Mouse (Mus musculus) adrenal gland, adult 2 months (tissue): Measurements from ENCODE around the gene Rnf151. TPM values are rescaled to one million over a fixed set of nuclear protein-coding genes. Genes with fewer than 3 reads are reported as not detected.
A peak's percentile ranks its signal among the peaks of the same experiment; 100 is the strongest.
"Not testable (repeated sequence)": the region's sequence is repeated elsewhere in the genome, so short reads cannot be mapped to it uniquely, and the experiment has no call there.

Experiments used
- DNase-seq: peaks from one replicate; pipeline ENCODE4 v3.0.0; 2021
- polyA plus RNA-seq: library from polyadenylated mRNA; depleted of rRNA; stranded (reverse); fragments of >200 nt; gene quantifications from 2 replicates; pipeline ENCODE4 v1.2.3, GENCODE M21; 2012
- total RNA-seq, 2 experiments: library from RNA; stranded (reverse); gene quantifications; 2 replicates each; pipeline ENCODE4 v1.2.3; 2021

Gene Rnf151
- total and polyA plus RNA-seq, 3 experiments = 0.25 TPM; not detected in 2

GRCm38 (mm10) chr17:24701251-24701650 lies 16.6 kb downstream of the Rnf151 start:
- no peak for DNase-seq

- DNase-seq = no peak
Observed at GRCm38 (mm10) chr17:24699473-24699872, 18.4 kb downstream of the Rnf151 start.

GRCm38 (mm10) chr17:24698715-24699114 lies 19.1 kb downstream of the Rnf151 start:
- no peak for DNase-seq

GRCm38 (mm10) chr17:24697985-24698384 lies 19.9 kb downstream of the Rnf151 start:
- no peak for DNase-seq

GRCm38 (mm10) chr17:24696011-24696697 lies 21.7 kb downstream of the Rnf151 start, which contains the start of the genes Gfer and Noxo1:
Gene Gfer (minus strand): TSS chr17:24696156.
Gene Noxo1 (plus strand): TSS chr17:24696234.
- peak; percentile 97 for DNase-seq

GRCm38 (mm10) chr17:24695326-24696010 lies 22.4 kb downstream of the Rnf151 start:
- no peak for DNase-seq

GRCm38 (mm10) chr17:24692385-24692784 lies 25.5 kb downstream of the Rnf151 start:
- no peak for DNase-seq

- DNase-seq = no peak
Observed at GRCm38 (mm10) chr17:24689251-24690081, 28.4 kb downstream of the Rnf151 start, which contains the start of gene Syngr3. Gene Syngr3 (minus strand): TSS chr17:24689955.

- no peak for DNase-seq
Observed at GRCm38 (mm10) chr17:24687599-24687998, 30.3 kb downstream of the Rnf151 start.

GRCm38 (mm10) chr17:24687146-24687595 lies 30.7 kb downstream of the Rnf151 start:
- peak; percentile 75 for DNase-seq

GRCm38 (mm10) chr17:24686514-24686913 lies 31.3 kb downstream of the Rnf151 start:
- peak; percentile 49 for DNase-seq

- no peak for DNase-seq
Observed at GRCm38 (mm10) chr17:24677500-24678080, 40.3 kb downstream of the Rnf151 start.

GRCm38 (mm10) chr17:24676877-24677276 lies 41.0 kb downstream of the Rnf151 start:
- DNase-seq = no peak

- DNase-seq = no peak
Observed at GRCm38 (mm10) chr17:24676187-24676586, 41.7 kb downstream of the Rnf151 start.

GRCm38 (mm10) chr17:24674277-24674676 lies 43.6 kb downstream of the Rnf151 start:
- DNase-seq = no peak

GRCm38 (mm10) chr17:24672141-24672540 lies 45.7 kb downstream of the Rnf151 start:
- peak; percentile 87 for DNase-seq

- no peak for DNase-seq
Observed at GRCm38 (mm10) chr17:24671346-24671745, 46.5 kb downstream of the Rnf151 start.

- peak; percentile 40 for DNase-seq
Observed at GRCm38 (mm10) chr17:24670246-24670844, 47.5 kb downstream of the Rnf151 start.

- DNase-seq = peak; percentile 97
Observed at GRCm38 (mm10) chr17:24669545-24670245, 48.2 kb downstream of the Rnf151 start, which contains the start of gene Zfp598. Gene Zfp598 (plus strand): TSS chr17:24669687.

- DNase-seq = not testable (repeated sequence)
Observed at GRCm38 (mm10) chr17:24669214-24669544, 48.7 kb downstream of the Rnf151 start.

- DNase-seq = peak; percentile 61
Observed at GRCm38 (mm10) chr17:24667416-24667815, 50.4 kb downstream of the Rnf151 start.
